Mouse (Mus musculus): Measurements from ENCODE around the gene Ak5.
A peak's percentile ranks its signal among the peaks of the same experiment; 100 is the strongest.

Gene Ak5

GRCm38 (mm10) chr3:152516569-152516968, 151.6 kb downstream of the Ak5 start:
- no peak for DNase-seq (ENCODE audit: low spot score)

- DNase-seq (ENCODE audit: low spot score): no peak
These were observed 152.2 kb downstream of the Ak5 start for GRCm38 (mm10) chr3:152515959-152516358.

GRCm38 (mm10) chr3:152512517-152512916, 155.6 kb downstream of the Ak5 start:
- no peak for DNase-seq (ENCODE audit: low spot score)

- DNase-seq (ENCODE audit: low spot score): no peak
These were observed 158.9 kb downstream of the Ak5 start for GRCm38 (mm10) chr3:152509268-152509667.

- DNase-seq (ENCODE audit: low spot score): no peak
These were observed 159.7 kb downstream of the Ak5 start for GRCm38 (mm10) chr3:152508419-152508993.

- DNase-seq (ENCODE audit: low spot score): no peak
These were observed 160.3 kb downstream of the Ak5 start for GRCm38 (mm10) chr3:152507900-152508299.

- no peak for DNase-seq (ENCODE audit: low spot score)
These were observed 169.0 kb downstream of the Ak5 start for GRCm38 (mm10) chr3:152498968-152499696.

GRCm38 (mm10) chr3:152497842-152498241, 170.3 kb downstream of the Ak5 start:
- DNase-seq (ENCODE audit: low spot score): no peak

GRCm38 (mm10) chr3:152497084-152497483, 171.1 kb downstream of the Ak5 start:
- no peak for DNase-seq (ENCODE audit: low spot score)

- DNase-seq (ENCODE audit: low spot score): no peak
These were observed 172.7 kb downstream of the Ak5 start for GRCm38 (mm10) chr3:152495415-152495898.

GRCm38 (mm10) chr3:152494667-152495360, 173.3 kb downstream of the Ak5 start:
- DNase-seq (ENCODE audit: low spot score): no peak

GRCm38 (mm10) chr3:152493813-152494212, 174.3 kb downstream of the Ak5 start:
- DNase-seq (ENCODE audit: low spot score): no peak

- no peak for DNase-seq (ENCODE audit: low spot score)
These were observed 175.9 kb downstream of the Ak5 start for GRCm38 (mm10) chr3:152492241-152492640.

- DNase-seq (ENCODE audit: low spot score): no peak
These were observed 177.7 kb downstream of the Ak5 start for GRCm38 (mm10) chr3:152490423-152490822.

GRCm38 (mm10) chr3:152488964-152489363, 179.2 kb downstream of the Ak5 start:
- no peak for DNase-seq (ENCODE audit: low spot score)

- no peak for DNase-seq (ENCODE audit: low spot score)
These were observed 184.0 kb downstream of the Ak5 start for GRCm38 (mm10) chr3:152484206-152484605.

- DNase-seq (ENCODE audit: low spot score): no peak
These were observed 184.4 kb downstream of the Ak5 start for GRCm38 (mm10) chr3:152483800-152484199.

- DNase-seq (ENCODE audit: low spot score): no peak
These were observed 186.0 kb downstream of the Ak5 start for GRCm38 (mm10) chr3:152482182-152482581.

GRCm38 (mm10) chr3:152480336-152480735, 187.8 kb downstream of the Ak5 start:
- no peak for DNase-seq (ENCODE audit: low spot score)

GRCm38 (mm10) chr3:152478599-152479435, 189.3 kb downstream of the Ak5 start:
- DNase-seq (ENCODE audit: low spot score): no peak

GRCm38 (mm10) chr3:152477796-152478527, 190.2 kb downstream of the Ak5 start:
- peak; percentile 27 for DNase-seq (ENCODE audit: low spot score)
